Mouse (Mus musculus): Measurements from ENCODE around the gene Clybl.

Clybl gene

DNA sequence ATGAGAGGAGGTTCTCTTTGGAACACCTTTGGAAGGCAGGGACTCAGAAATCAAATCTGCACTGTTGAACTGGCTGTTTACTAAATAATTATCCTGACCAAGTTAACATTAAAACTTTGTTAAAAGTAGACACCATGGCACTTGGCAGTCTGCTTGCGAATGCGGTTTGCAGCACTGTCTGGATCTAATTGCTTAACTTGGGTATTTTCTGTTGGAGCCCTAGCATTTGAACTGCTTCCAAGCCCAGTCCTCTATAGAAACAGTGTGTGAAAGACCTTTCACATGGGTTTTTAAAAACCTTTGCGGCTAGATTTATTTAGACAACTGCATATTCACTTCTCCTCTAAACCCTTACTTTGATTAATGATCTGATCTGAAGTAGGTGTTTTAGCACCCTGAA, 242.9 kb downstream of the Clybl start:
- DNase-seq (ENCODE audit: low read depth): no peak

DNA sequence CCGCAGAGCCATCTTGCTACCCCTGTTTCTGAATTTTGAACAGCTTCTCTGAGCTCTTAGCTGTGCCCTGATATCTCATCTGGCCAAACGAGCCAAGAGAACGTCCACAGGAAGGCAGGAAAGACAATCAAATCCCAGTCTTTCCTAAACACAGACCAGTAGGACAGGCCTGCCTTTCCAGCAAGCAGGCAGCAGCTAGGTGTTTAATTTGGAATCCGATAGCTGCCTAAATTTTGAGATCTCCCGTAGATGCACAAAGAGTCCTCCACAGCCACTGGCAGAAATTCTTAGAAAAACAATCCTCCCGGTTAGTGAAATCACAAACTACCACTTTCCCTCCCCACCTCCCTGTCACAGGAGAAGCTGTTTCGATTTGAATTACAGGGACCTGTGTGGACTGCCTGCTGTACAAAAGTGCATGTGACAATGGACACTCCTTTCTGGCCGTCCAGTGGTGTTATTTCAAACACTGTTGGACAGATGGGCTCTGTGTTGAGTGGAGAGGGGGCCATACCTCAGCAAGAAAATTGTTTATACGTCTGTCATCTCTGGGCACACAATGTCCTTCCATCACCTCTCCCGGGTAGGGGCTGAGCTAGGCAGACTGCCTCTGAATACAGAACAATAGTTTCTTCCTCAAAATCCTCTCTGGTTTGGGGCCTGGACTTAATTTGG, 245.2 kb downstream of the Clybl start:
- no peak for DNase-seq (ENCODE audit: low read depth)

DNA sequence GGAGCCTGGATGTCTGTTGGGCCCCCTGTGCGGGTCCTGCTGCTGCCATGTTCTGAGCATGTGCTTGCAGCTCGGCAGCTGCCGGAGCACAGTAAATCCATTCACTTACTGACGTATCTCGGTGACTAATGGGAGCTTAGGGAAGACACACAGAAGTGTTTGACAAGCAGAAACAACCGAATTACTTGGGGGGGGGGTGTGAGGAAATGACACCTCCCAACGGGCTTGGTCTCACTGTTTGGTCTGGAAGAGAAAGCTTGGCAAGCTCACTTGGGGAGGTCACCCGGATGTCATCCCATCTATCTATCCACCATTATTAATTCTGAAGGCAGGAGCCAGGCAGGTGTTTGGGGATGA, 245.7 kb downstream of the Clybl start:
- DNase-seq (ENCODE audit: low read depth): no peak

DNA sequence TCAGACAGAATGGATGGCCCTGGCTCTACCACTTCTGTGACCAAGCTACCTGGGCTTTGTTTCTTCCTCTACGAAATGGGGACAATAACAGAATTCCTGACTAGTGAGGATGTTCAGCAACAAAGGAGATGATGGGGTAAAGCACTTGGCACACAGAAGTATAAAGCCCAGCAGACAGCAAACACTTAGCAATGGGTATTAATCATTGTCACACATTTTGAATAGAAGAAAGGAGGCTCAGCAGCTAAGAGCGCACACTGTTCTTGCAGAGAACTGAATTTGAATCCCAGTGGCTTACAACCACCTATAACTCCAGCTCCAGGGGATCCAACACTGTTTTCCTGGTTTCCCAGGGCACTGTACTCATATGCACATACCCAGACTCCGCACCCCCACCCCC, 246.2 kb downstream of the Clybl start:
- no peak for DNase-seq (ENCODE audit: low read depth)

DNA sequence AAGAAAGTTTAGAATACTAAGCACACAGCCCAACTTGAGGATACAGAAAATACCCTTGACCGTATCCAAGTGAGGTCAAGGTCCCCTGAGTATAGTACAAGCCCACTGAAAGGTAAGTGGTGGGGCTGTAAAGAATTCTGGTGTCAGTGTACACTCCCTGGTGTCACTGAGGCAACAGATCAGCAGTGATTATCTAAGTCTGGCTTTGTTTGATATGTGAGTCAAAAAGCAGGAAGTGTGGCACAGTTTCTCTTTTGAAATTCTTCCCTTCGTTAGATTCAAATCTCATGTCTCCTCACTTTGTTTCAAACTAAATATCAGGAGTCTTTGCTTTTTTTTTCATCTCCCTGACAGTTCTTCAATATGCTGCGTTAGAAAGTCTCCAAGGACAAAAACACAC, 251.1 kb downstream of the Clybl start:
- DNase-seq (ENCODE audit: low read depth): no peak

DNA sequence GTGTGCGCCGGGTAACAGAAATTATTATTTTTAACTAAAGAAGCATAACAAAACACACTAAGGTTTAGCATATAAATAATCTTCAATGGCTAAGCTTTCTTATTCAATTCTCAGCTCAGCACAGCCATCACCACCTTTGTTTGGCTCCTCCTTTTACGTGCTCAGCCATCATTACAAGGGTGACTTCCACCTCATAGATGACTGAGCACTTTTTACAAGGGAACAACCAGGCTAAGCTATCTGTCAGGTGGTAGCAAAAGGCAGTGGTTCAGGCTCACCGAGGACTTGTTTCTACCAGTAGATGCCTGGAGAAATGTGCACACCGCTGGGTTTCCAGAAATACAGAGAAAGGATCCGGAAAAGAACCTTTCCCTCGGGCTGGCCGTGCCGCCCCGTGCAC, 252.5 kb downstream of the Clybl start:
- DNase-seq (ENCODE audit: low read depth): no peak

DNA sequence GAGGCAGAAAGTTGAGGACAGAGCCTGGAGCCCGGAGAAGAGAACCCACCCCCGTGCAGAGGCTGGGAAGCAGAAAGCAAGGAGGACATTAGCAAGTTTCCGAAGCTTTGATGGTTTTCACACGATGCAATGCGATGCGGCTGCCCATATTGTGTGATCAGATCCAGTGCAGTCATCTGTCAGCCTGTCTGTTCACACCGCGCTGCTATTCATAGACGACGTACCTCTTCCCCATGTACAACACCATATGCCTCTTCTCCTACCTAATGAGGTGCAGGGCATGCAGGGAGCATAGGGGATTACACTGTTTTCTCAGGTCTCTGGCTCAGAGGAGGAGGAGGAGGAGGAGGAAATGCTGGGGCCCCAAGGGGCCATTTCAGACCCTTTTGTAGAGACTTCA, 255.3 kb downstream of the Clybl start:
- no peak for DNase-seq (ENCODE audit: low read depth)

DNA sequence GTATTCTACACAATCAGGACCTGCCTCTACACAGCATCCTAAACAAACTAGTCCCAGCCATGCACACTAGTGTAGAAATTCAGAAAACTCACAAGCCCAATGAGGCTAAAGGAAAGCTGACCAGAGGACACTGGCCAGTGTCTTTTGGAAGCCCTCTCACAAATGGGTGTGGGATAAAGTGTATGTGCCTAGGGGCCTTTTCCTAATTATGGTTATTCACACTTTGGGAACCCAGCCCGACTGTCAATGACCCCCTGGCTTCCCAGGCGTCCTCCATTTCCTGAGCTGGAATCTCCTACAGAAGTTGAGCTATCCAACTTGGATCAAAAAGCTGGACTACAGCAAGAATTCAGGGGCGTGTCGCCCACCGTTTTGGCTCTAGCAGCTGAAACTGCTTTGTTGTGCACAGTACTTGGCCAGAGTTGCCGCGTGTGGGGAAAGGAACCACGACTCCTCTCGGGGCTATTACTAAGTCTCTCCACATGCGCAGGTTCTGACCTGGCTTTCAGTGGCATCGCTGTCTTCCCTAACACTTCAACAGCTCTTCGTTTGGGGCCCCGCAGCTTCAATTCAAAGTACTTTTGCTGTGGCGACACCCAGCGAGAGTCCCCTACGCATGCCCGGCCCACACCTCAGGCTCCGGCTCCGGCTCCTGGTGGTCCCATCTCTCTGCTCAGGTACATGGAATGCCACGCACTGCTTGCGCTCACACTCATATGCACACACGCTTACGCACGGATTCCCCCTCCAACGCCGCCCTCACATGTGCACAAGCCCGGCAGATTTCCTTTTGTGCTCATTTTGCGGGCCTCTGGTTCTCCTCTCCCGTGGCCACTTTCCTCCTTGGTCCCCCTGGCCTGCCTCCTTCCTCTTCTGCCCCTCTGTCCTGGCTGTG, 268.3 kb downstream of the Clybl start:
- no peak for DNase-seq (ENCODE audit: low read depth)

DNA sequence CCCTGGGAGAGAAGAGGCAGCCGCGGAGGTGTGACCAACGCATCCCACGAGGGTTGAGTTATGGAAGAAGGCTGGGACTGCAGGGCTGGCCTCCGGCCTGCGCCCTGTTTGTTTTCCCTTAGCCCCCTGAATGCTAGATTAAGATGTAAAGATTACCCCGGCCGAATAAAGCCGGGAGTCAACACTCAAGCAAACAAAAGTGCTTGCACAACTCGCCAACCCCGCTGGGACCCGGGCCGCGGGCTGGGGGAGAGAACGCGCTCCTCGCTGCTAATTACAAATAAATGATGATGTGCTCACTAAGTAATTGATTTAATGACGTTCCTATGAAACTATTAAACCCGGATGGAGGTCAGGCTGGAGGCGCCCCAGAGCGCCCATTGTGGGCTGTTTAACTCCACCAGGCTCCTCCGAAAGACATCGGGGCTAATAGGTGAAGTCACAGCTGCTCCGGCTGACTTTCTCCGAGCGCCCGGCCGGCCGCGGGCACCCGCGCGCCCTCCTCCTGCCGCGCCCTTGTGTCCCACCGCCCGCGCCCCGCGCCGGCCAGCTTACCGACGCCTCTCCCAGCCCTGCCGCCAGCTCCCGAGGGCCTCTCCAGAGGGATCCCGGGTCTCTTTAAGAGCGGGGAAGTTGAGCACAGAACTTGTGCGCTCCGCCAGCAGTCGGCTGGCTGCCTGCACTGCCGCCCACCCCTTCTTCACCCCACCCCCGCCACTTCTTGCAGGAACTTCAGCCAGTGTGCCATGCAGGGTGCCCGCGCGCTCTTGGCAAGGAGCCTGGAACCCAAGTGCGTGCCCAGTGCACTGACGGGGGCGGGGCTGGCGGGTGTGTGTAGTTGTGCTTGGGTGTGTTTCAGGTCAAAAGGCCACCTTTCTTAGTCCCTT, 269.2 kb downstream of the Clybl start, which contains the start of gene Gm5089:
TSS of gene Gm5089 (minus strand) at position 620 of the 887 bp plus-strand sequence.
- no peak for DNase-seq (ENCODE audit: low read depth)

DNA sequence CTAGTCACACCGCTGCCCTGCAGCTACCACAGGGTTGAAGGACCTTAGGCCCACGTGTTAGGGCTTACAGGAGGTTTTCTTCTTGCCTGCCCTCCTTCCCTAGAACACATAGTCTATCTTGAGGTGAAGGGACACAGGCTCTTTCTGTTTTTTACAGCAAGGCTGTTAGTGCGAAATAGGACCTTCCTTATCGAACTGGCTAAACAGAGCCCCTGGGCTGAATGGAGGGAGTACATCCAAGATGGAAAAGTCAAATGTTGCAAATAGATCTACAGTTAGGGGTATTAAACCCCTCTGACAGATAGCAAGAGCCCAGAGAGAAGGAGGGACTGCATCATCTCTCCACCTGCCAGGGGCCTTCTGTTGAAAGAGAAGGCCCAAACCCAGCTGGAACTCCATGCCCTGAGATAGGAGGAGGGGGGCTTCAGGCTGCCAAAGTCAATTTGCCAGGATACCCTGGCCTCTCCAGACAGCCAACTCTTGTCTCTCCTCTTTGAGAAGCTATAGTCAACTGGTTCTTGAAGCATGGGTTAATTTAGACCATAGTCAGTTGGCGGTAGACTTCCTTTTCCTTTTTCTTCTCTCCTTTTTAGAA, 270.1 kb downstream of the Clybl start:
- DNase-seq (ENCODE audit: low read depth): no peak

Data from c-Kit-positive CD71-negative TER-119-negative erythroid progenitor cells, embryonic 14.5 days (primary cell).